Mouse (Mus musculus) CH12.LX (cell line): ENCODE measurements around the gene Tank.

Source experiments
- CTCF ChIP-seq, 2 experiments: IDR thresholded peaks in 1 of 2; conservative IDR thresholded peaks in 1 of 2; 2 replicates each; pipeline ENCODE4 v1.5.1; 2011 to 2012; ENCODE audit warnings: low read depth in 2 of 2, low read length in 2 of 2, improper control_type of control experiment in 1 of 2, inconsistent platforms in 1 of 2, mild to moderate bottlenecking in 1 of 2, moderate library complexity in 1 of 2
- EP300 ChIP-seq: IDR thresholded peaks from 2 replicates; pipeline ENCODE4 v1.6.1; 2011; ENCODE audit warnings: low read length, improper control_type of control experiment
- ETS1 ChIP-seq: conservative IDR thresholded peaks from 2 replicates; pipeline ENCODE4 v1.6.1; 2012; ENCODE audit warnings: low read depth, mild to moderate bottlenecking, inconsistent platforms, low read length, improper control_type of control experiment, moderate library complexity
- POLR2A ChIP-seq: IDR thresholded peaks from 2 replicates; pipeline ENCODE4 v1.6.1; 2011; ENCODE audit warnings: low read depth, mild to moderate bottlenecking, improper control_type of control experiment, low read length
- RAD21 ChIP-seq: IDR thresholded peaks from 2 replicates; pipeline ENCODE4 v1.6.1; 2011; ENCODE audit warnings: low read depth, mild to moderate bottlenecking, low read length, improper control_type of control experiment, moderate library complexity

GRCm38 (mm10) chr2:61663573-61664241 is 85.3 kb downstream of the Tank start:
- TF ChIP-seq POLR2A, result no peak
- no peak for TF ChIP-seq EP300
- TF ChIP-seq ETS1, result no peak
- no peak for TF ChIP-seq CTCF (conservative IDR thresholded peaks at IDR 0.05 in 1 of 2, IDR thresholded peaks at IDR 0.05 in 1 of 2; ENCODE audit: low read depth in 2 of 2, low read length in 2 of 2)
- no peak for TF ChIP-seq RAD21
